Mouse (Mus musculus) left cerebral cortex, adult 18-20 months (tissue): Measurements from ENCODE around the gene Cachd1. TPM values are rescaled to one million over a fixed set of nuclear protein-coding genes. Genes with fewer than 3 reads are reported as not detected.

Experiments used
- DNase-seq, 2 experiments: peaks; one replicate each; pipeline ENCODE4 v3.0.0; 2021 to 2022; ENCODE audit warnings: low spot score in 2 of 2, mixed read lengths in 1 of 2
- total RNA-seq, 2 experiments: library from RNA; stranded (reverse); gene quantifications; 2 replicates each; pipeline ENCODE4 v1.2.3; 2021

Cachd1 gene
- total RNA-seq, 2 experiments from 2014 or later, result 9.9 to 16.4 TPM

- DNase-seq, result no peak
Measured at GRCm38 (mm10) chr4:100863861-100864428, 87.5 kb downstream of the Cachd1 start.

- DNase-seq, result no peak
Measured at GRCm38 (mm10) chr4:100865423-100865822, 88.9 kb downstream of the Cachd1 start.

GRCm38 (mm10) chr4:100865962-100866703 is 89.7 kb downstream of the Cachd1 start:
- no peak for DNase-seq

GRCm38 (mm10) chr4:100877351-100877750 is 100.9 kb downstream of the Cachd1 start:
- DNase-seq, result no peak

- DNase-seq, result no peak
Measured at GRCm38 (mm10) chr4:100879414-100879813, 102.9 kb downstream of the Cachd1 start.

- DNase-seq, result no peak
Measured at GRCm38 (mm10) chr4:100880075-100880474, 103.6 kb downstream of the Cachd1 start.

- DNase-seq, result no peak
Measured at GRCm38 (mm10) chr4:100885793-100886742, 109.6 kb downstream of the Cachd1 start.

GRCm38 (mm10) chr4:100886743-100887416 is 110.4 kb downstream of the Cachd1 start:
- DNase-seq, result no peak

GRCm38 (mm10) chr4:100890106-100890970 is 113.9 kb downstream of the Cachd1 start:
- no peak for DNase-seq

GRCm38 (mm10) chr4:100893739-100894138 is 117.3 kb downstream of the Cachd1 start:
- no peak for DNase-seq

- DNase-seq, result no peak
Measured at GRCm38 (mm10) chr4:100894142-100894541, 117.7 kb downstream of the Cachd1 start.

GRCm38 (mm10) chr4:100896260-100897010 is 120.0 kb downstream of the Cachd1 start:
- DNase-seq, result no peak

GRCm38 (mm10) chr4:100897943-100898342 is 121.5 kb downstream of the Cachd1 start:
- no peak for DNase-seq

- no peak for DNase-seq
Measured at GRCm38 (mm10) chr4:100909694-100910340, 133.3 kb downstream of the Cachd1 start.

- DNase-seq, result no peak
Measured at GRCm38 (mm10) chr4:100910605-100911330, 134.3 kb downstream of the Cachd1 start.

GRCm38 (mm10) chr4:100911658-100912057 is 135.2 kb downstream of the Cachd1 start:
- DNase-seq, result no peak

GRCm38 (mm10) chr4:100913666-100914065 is 137.2 kb downstream of the Cachd1 start:
- no peak for DNase-seq

GRCm38 (mm10) chr4:100914532-100914931 is 138.1 kb downstream of the Cachd1 start:
- no peak for DNase-seq
